Mouse (Mus musculus) spleen, adult 2 months (tissue): ENCODE results near the gene Sco1. TPM values are rescaled to one million over a fixed set of nuclear protein-coding genes. Genes with fewer than 3 reads are reported as not detected.

ENCODE experiments used
- DNase-seq, 2 experiments: peaks; one replicate each; pipeline versions ENCODE4 v3.0.0 to v3.0.0-alpha.2; 2012 to 2021; ENCODE audit warnings: low spot score in 2 of 2, low read depth in 1 of 2
- H3K27ac ChIP-seq: fragments of 200-500 bp; 2 replicates; pipeline ENCODE4 v1.5.1; 2012; ENCODE audit warnings: low read length, inconsistent platforms; ENCODE audit not compliant: insufficient read depth
- H3K27me3 ChIP-seq: fragments of 200-500 bp; 2 replicates; pipeline ENCODE4 v1.6.1; 2012; ENCODE audit warnings: mild to moderate bottlenecking, moderate library complexity, low read length, inconsistent platforms; ENCODE audit not compliant: control insufficient read depth, insufficient read depth
- H3K36me3 ChIP-seq: fragments of 200-500 bp; 2 replicates; pipeline ENCODE4 v1.6.1; 2012; ENCODE audit warnings: mild to moderate bottlenecking, low read length, inconsistent platforms; ENCODE audit not compliant: control insufficient read depth, insufficient read depth
- H3K4me1 ChIP-seq: fragments of 200-500 bp; 2 replicates; pipeline ENCODE4 v1.6.1; 2011; ENCODE audit warnings: inconsistent platforms; ENCODE audit not compliant: control insufficient read depth, insufficient read depth, insufficient read length
- H3K4me3 ChIP-seq: fragments of 200-500 bp; 2 replicates; pipeline ENCODE4 v1.5.1; 2011; ENCODE audit warnings: mild to moderate bottlenecking, inconsistent platforms; ENCODE audit not compliant: insufficient read depth, insufficient read length; ENCODE audit errors: extremely low read depth
- CTCF ChIP-seq: fragments of 200-500 bp; IDR thresholded peaks from 2 replicates; pipeline ENCODE4 v1.5.1; 2011; ENCODE audit warnings: mild to moderate bottlenecking, inconsistent platforms; ENCODE audit not compliant: insufficient read depth, insufficient read length, insufficient replicate concordance; ENCODE audit errors: extremely low read depth
- POLR2A ChIP-seq: fragments of 200-500 bp; IDR thresholded peaks from 2 replicates; pipeline ENCODE4 v1.6.1; 2011; ENCODE audit warnings: low read depth, low read length, inconsistent platforms
- WGBS: fragments of 180-500 bp; shearing (Covaris S2); methylation state at CpG from one replicate; pipeline ENCODE4 v1.1.7; 2018; 5-methylcytosine and 5-hydroxymethylcytosine counted together
- polyA plus RNA-seq: library from polyadenylated mRNA; depleted of rRNA; stranded (reverse); fragments of >200 nt; gene quantifications from 2 replicates; pipeline ENCODE4 v1.2.3, GENCODE M21; 2012; rRNA removed

Gene Sco1
- polyA plus RNA-seq, result 1.9 and 2.0 TPM in 2 replicates

GRCm38 (mm10) chr11:67052321-67052952 lies at the start of gene Sco1, which contains the start of gene Adprm:
Sco1 (plus strand) TSS chr11:67052670.
Adprm (minus strand) TSS chr11:67052594.
- peak; percentile 46 to 84 for DNase-seq
- Histone ChIP-seq H3K27me3 (no peaks in the 10 kb centered on the region), H3K27ac (peak within 1 kb of the TSS; percentile 70), H3K36me3 (peaks cover 12% of the 10 kb centered on the region), H3K4me1 (peaks cover 2% of the 10 kb centered on the region; the same call in 1 of the 2 replicates), H3K4me3 (peak within 1 kb of the TSS; percentile 99)
- TF ChIP-seq CTCF (no peak), POLR2A (peak; percentile 59; the same call in 1 of the 2 replicates)
- WGBS, result under 1% methylated on average over 50 of the region's 50 CpGs

DNA sequence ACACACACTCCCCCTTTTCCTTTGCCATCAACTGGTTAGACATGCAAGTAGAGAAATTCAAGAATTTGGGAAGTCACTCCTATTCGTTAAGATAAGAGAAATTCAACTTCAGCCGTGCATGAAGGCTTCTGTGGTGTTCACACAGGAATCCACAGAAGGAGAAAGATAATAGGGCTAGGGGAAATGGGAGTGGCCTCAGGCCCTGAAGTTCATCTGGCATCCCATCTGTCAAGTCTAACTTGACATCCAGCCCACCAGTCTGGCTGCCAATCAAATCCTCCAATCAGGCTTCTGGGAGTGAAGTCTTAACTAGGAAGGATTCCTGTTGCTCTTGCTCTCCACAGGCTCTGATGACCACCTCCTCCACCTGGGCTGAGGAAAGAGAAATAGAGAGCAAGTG lies 49.6 kb upstream of the Sco1 start:
- TF ChIP-seq POLR2A (no peak), CTCF (no peak)
- H3K36me3 ChIP-seq, result no peaks in the 10 kb centered on the region
- H3K27ac ChIP-seq, result no peak overlapping the region
- no peaks in the 10 kb centered on the region for H3K4me1 ChIP-seq
- H3K27me3 ChIP-seq, result no peaks in the 10 kb centered on the region
- no peak overlapping the region for H3K4me3 ChIP-seq
- DNase-seq, result no peak
- WGBS, result 34% methylated on average over 2 of the region's 2 CpGs

DNA sequence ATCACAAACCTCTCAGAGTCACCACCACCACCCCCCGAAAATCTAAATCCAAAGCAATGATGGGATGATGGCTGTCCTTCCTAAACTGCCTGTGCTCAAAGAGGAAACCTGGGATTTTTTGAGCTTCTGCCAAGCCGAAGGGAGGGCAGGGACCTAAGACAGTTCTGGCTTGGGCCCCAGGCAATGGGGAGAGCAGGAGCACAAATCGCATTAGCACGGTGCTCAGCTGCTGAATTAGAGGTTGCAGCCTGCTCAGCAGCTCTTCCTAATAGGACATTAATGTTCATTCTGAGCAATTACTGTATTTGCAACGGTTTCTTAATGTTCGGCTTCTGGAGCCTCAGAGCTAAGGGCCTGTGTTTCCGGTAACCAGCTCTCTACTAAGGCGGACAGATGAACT lies 44.5 kb upstream of the Sco1 start:
- Histone ChIP-seq H3K36me3 (no peaks in the 10 kb centered on the region), H3K27ac (no peak overlapping the region), H3K4me1 (no peaks in the 10 kb centered on the region), H3K27me3 (no peaks in the 10 kb centered on the region), H3K4me3 (no peak overlapping the region)
- no peak for TF ChIP-seq CTCF
- TF ChIP-seq POLR2A, result no peak
- no peak for DNase-seq
- WGBS, result 93% methylated on average over 8 of the region's 8 CpGs

DNA sequence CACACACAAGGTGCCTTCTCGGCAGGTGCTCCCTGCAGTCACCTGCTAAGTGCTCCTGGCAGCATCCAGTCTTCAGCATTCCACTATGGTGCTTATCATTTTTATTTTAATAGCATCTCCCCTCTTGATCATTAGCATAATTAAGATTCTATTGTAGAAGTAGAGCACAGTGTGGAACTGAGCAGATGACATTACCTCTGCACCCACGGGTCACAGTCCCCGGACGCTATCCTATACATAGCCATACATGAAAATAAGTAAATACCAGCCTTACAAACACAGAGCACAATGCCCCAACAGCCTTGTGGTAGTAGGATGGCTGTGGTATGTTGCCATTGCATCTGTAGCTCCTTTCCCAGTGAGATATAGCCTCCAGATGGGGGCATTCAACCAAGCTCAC lies 43.9 kb upstream of the Sco1 start:
- TF ChIP-seq CTCF (no peak), POLR2A (no peak)
- Histone ChIP-seq H3K27me3 (no peaks in the 10 kb centered on the region), H3K4me1 (no peaks in the 10 kb centered on the region), H3K36me3 (no peaks in the 10 kb centered on the region), H3K4me3 (no peak overlapping the region), H3K27ac (no peak overlapping the region)
- no peak for DNase-seq
- WGBS, result 92% methylated on average over 4 of the region's 4 CpGs

- H3K4me1 ChIP-seq, result no peaks in the 10 kb centered on the region
- no peaks in the 10 kb centered on the region for H3K27me3 ChIP-seq
- WGBS, result 3% methylated on average over 8 of the region's 8 CpGs
- H3K36me3 ChIP-seq, result no peaks in the 10 kb centered on the region
- no peak for TF ChIP-seq POLR2A
- no peak for TF ChIP-seq CTCF
- no peak overlapping the region for H3K27ac ChIP-seq
- no peak overlapping the region for H3K4me3 ChIP-seq
- DNase-seq, result no peak
These were observed 42.0 kb upstream of the Sco1 start for GRCm38 (mm10) chr11:67010430-67010829.

DNA sequence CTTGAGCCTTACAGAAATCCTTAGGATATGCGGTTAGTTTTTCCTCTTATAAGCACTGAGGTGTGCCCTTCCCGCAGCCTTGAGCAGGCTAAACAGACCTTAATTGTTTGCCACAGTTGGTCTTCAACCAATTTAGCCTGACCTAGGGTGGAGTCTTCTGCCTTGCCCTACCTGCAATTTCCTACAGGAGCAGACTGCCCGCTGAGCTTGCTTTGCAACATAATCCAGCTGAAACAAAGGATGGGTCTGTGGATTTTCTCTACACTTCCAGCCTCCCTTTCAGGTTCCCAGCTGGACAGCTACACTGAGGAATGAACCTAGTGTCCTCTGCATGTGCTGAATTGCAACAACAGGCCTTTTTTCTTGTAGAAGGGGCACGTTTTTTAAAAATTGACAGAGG lies 40.8 kb upstream of the Sco1 start:
- no peak for TF ChIP-seq CTCF
- TF ChIP-seq POLR2A, result no peak
- no peaks in the 10 kb centered on the region for H3K27me3 ChIP-seq
- H3K27ac ChIP-seq, result no peak overlapping the region
- WGBS, result 63% methylated on average over 4 of the region's 4 CpGs
- no peak for DNase-seq
- no peak overlapping the region for H3K4me3 ChIP-seq
- no peaks in the 10 kb centered on the region for H3K36me3 ChIP-seq
- H3K4me1 ChIP-seq, result no peaks in the 10 kb centered on the region
